Mouse (Mus musculus): ENCODE measurements around the gene Stox1.
"Not testable (repeated sequence)": the region's sequence is repeated elsewhere in the genome, so short reads cannot be mapped to it uniquely, and the experiment has no call there.

Stox1 gene

DNA sequence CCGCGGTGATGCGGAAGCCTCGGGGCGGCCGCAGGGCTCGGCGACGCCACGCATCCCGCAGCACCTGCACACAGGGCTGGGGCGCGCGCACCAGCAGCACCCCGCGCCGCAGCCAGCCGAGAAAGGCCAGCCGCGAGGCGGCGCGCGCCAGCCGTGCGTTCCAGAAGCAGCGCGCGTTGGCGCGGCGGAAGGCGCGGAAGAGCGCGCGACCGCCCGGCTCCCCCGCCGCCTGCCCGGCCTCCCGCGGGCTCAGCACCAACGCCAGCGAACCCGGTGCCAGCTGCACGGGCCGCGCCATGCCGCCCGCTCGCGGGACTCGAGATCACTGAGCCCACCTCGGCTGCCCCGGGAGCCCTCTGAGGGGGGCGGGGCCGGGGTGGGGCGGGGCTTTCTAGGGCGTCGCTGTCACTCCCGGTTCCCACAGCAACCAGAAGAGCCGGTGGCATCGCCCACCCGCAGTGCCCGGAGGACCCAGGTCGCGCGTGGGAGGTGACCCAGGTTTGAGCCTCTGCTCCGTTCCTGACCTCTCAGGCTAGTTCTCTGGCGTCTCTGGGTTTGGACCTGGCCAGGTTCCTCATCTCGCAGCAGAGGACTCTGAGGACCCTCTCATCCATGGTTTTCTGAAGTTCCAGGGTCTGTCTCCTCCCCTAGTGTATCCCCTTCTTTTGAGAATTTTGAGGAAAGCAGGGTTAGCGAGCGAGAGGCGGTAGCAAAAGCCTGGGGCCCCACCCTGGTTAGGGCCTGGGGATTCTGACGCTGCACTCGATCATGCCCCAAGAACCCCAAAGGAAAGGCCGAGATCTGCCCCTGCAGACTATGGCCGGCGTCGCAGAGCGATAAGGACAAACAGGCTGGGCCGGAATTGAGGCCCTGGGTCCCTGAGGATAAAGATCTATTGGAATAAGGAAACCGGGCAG, at the start of gene Stox1:
Gene Stox1 (minus strand): TSS at position 358 of the 917 bp plus-strand sequence.
- no peak for DNase-seq (ENCODE audit: extremely low read depth, insufficient read length, low spot score)

GRCm38 (mm10) chr10:62750781-62751180, 24.9 kb upstream of the Stox1 start:
- DNase-seq (ENCODE audit: extremely low read depth, insufficient read length, low spot score) = no peak

GRCm38 (mm10) chr10:62739961-62740737, 14.2 kb upstream of the Stox1 start:
- DNase-seq (ENCODE audit: extremely low read depth, insufficient read length, low spot score) = no peak

- DNase-seq (ENCODE audit: extremely low read depth, insufficient read length, low spot score) = no peak
These were observed 11.2 kb upstream of the Stox1 start for GRCm38 (mm10) chr10:62736965-62737688.

- DNase-seq (ENCODE audit: extremely low read depth, insufficient read length, low spot score) = no peak
These were observed 4.9 kb upstream of the Stox1 start for GRCm38 (mm10) chr10:62730826-62731225.

GRCm38 (mm10) chr10:62724936-62725335, 992 bp downstream of the Stox1 start:
- DNase-seq (ENCODE audit: extremely low read depth, insufficient read length, low spot score) = no peak

DNA sequence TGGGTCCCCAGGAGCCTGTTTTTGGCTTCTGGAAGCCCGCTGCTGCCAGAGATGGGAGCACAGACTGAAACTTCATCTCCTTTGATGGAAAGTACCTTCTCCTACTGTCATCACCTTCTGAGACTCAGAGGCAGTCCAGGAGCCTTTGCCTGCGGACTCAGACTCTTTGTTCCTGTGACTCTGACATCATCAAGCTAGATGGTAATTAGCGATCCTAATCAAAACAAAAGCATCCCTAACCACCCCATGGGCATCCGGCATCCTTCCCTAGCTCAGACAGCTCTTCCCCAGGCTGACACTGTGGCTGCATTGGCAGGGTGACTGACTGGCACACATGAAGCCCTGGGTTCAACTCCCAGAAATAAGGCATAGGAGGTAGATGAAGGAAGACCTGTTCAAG, 3.2 kb downstream of the Stox1 start:
- DNase-seq (ENCODE audit: extremely low read depth, insufficient read length, low spot score) = no peak

DNA sequence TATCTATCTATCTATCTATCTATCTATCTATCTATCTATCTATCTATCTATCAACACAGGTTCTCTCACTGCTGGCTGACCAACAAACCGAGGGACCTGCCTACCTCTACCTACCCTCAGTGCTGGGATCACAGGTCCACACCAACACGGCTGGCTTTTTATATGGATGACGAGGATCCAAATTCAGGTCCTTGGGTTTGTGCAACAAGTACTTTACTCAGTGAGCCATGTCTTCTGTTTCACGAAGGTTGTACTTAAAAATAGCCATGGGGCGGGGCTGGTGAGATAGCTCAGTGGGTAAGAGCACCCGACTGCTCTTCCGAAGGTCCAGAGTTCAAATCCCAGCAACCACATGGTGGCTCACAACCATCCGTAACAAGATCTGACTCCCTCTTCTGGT, 5.4 kb downstream of the Stox1 start:
- not testable (repeated sequence) for DNase-seq (ENCODE audit: extremely low read depth, insufficient read length, low spot score)

- no peak for DNase-seq (ENCODE audit: extremely low read depth, insufficient read length, low spot score)
These were observed 12.5 kb downstream of the Stox1 start for GRCm38 (mm10) chr10:62713457-62713856.

DNA sequence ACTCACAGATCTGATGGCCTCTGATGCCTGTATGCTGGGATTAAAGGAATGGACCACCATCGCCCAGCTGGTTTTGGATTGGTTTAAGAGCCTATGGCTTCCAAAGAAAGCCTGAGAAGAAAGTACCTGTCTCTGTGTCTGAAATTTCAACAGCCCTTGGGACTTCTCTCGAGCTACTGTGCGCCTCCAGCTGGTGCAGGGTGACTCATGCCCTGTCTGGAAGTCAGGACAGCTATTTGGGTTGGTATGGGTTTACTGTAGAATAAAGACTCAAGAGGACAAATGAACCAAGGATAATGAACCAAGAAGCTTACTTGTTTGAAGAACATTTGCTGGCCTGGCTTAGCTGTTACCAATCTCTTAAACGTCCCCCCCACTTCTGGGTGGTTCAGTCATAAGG, 22.3 kb downstream of the Stox1 start:
- no peak for DNase-seq (ENCODE audit: extremely low read depth, insufficient read length, low spot score)

GRCm38 (mm10) chr10:62702436-62702835, 23.5 kb downstream of the Stox1 start:
- no peak for DNase-seq (ENCODE audit: extremely low read depth, insufficient read length, low spot score)

DNA sequence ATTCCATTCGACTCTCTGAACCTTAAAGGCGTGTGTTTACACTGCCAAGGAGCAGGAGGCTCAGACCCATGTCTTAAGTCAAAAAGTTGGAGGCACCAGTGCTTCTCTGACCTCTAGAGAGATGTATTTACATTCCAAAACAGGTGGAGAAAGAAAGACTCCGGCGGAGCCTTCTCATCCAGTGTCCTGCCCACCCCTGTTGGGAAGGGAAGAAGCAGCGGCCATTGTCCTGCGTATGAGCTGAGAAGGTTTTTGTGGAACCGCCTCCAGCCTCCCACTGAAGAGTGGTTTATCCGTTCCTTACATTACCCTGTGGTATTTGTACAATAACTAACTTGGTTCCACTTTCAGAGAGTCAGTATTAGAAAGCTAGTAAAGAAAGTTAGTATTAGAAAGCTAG, 33.2 kb downstream of the Stox1 start:
- no peak for DNase-seq (ENCODE audit: extremely low read depth, insufficient read length, low spot score)

DNA sequence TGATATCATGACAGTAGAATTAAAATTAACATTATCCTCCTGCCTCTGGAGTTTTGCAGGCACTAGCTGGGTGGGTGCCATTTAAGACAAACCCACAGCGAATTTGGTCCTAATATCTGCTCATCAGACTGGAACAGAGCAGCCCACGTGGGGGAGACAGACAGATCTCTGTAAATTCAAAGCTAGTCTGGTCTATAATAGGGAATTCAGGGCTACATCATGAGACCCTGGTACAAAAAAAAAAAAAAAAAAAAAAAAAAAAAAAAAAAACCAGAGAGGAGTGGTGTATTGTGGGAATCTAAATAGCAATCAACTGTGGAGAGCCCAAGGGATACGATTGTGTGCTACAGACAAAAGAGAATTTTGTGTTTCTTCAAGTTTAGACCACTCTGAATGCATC, 33.7 kb downstream of the Stox1 start:
- DNase-seq (ENCODE audit: extremely low read depth, insufficient read length, low spot score) = no peak

DNA sequence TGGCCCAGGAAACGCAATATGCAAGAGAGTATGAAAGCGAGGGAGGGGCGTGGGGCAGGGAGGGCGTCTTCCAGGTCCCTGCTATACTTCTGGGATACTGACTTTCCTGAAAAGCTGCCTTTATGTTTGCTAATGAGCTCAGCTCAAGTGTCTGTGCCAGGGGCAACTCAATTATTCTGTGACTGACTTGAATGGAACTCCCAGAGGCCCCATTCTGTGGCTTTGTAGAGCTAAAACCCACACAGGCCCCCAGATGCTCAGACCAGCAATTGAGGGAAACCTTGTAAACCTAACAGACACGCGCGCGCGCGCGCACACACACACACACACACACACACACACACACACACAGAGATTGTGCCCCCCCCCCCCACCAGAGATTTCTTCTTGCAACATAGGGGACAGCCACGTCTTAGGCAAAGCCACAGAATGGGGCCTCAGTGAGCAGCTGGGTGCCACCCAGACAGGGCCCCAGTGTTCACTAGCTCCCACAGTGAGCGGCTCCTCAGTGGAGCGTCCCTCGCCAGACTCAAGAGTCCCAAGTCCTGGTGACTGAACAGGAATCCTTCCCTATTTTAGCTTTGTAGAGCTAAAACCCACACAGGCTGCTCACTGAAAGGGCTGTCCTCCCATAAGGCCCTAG, 38.8 kb downstream of the Stox1 start:
- DNase-seq (ENCODE audit: extremely low read depth, insufficient read length, low spot score) = no peak

DNA sequence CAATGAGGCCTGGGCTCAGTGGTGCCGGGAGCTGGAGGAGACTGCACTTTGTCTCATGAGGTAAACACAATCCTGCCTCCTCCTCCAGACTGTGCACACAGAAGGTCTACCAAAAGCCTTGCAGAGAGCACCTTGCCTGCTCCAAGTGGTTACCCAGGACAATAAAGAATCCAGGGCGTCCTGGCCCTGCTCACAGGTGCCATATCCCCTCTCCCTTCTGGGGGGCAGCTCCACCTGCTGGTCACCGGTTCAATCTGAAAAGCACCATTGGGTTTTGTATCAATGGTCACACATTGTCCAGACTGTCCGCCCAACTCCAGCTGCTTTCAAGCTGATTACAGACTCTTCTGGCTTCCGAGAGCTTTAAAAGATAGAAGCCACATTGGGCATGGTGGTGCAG, 42.9 kb downstream of the Stox1 start:
- no peak for DNase-seq (ENCODE audit: extremely low read depth, insufficient read length, low spot score)

GRCm38 (mm10) chr10:62679833-62680232, 46.1 kb downstream of the Stox1 start:
- no peak for DNase-seq (ENCODE audit: extremely low read depth, insufficient read length, low spot score)

GRCm38 (mm10) chr10:62677329-62677728, 48.6 kb downstream of the Stox1 start:
- DNase-seq (ENCODE audit: extremely low read depth, insufficient read length, low spot score) = no peak

DNA sequence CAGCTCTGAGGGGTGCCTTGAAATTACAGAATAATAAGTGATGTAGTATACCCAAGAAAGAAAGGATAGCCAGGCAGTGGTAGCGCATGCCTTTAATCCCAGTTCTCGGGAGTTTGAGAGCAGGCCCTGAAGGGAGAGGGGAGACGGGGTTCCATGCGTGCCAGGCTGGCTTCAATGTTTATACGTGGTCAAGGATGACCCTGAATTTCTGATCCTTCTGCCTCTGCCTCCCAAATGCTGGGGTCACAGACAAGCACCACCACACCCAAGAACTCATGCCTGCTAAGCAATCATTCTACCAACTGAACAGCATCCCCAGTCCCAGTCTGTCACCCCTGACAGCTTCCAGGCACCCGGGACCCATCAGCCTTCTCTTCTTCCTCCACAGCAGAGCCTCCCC, 49.7 kb downstream of the Stox1 start:
- DNase-seq (ENCODE audit: extremely low read depth, insufficient read length, low spot score) = no peak

DNA sequence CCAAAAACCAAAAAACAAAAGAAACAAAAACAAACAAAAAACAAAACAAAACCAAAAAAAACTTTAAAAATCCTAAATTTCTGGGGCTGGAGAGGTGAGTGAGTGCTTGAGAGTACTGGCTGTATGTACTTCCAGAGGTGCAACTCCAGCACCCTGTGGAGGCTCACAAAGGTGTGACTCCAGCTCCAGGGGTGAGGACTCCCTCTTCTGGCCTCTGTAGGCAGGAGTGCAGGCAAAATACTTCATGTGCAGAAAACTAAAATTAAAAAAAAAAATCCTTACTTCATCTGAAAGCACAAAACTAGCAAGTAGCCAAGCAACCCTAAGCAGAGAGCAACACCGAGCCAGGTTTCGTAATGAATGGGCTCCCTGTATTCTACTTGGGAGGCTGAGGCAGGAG, 53.6 kb downstream of the Stox1 start:
- DNase-seq (ENCODE audit: extremely low read depth, insufficient read length, low spot score) = no peak

DNA sequence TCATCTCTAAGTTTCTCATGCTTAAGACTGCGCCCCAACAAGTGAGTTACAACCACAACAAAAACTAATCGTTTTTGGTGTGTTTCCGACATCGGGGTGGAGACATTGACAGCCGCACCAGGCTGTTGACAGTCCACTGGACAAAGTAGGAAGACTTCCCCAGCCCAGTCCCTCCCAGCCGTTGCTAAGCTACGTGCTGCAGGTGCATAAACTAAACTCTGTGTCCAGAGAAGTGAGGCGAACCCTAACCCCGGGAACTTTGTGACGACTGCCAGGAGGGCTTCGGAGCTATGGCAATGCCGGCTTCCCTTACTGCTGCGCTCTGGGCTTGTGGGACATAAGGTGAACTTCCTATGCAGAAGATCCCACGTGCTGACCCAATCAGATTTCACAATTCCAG, 56.7 kb downstream of the Stox1 start:
- no peak for DNase-seq (ENCODE audit: extremely low read depth, insufficient read length, low spot score)

- no peak for DNase-seq (ENCODE audit: extremely low read depth, insufficient read length, low spot score)
These were observed 57.5 kb downstream of the Stox1 start for GRCm38 (mm10) chr10:62668463-62668862.
